Mouse (Mus musculus): ENCODE results near the gene Iqca. TPM values are rescaled to one million over a fixed set of nuclear protein-coding genes. Genes with fewer than 3 reads are reported as not detected.

Iqca gene
- polyA plus RNA-seq, 1 experiment from 2014 or later = 0.07 TPM

GRCm38 (mm10) chr1:90060599-90060998, 92.6 kb downstream of the Iqca start:
- peak; percentile 11 for DNase-seq (ENCODE audit: low spot score)

GRCm38 (mm10) chr1:90060054-90060453, 93.1 kb downstream of the Iqca start:
- DNase-seq (ENCODE audit: low spot score) = no peak

- no peak for DNase-seq (ENCODE audit: low spot score)
These were observed 98.2 kb downstream of the Iqca start for GRCm38 (mm10) chr1:90054991-90055390.

- peak; percentile 39 for DNase-seq (ENCODE audit: low spot score)
These were observed 101.9 kb downstream of the Iqca start for GRCm38 (mm10) chr1:90051347-90051746.

GRCm38 (mm10) chr1:90050046-90050739, 103.0 kb downstream of the Iqca start:
- no peak for DNase-seq (ENCODE audit: low spot score)

GRCm38 (mm10) chr1:90028305-90028704, 124.9 kb downstream of the Iqca start:
- no peak for DNase-seq (ENCODE audit: low spot score)

GRCm38 (mm10) chr1:90026945-90027344, 126.3 kb downstream of the Iqca start:
- no peak for DNase-seq (ENCODE audit: low spot score)

GRCm38 (mm10) chr1:90020336-90020735, 132.9 kb downstream of the Iqca start:
- DNase-seq (ENCODE audit: low spot score) = no peak

- no peak for DNase-seq (ENCODE audit: low spot score)
These were observed 135.1 kb downstream of the Iqca start for GRCm38 (mm10) chr1:90018071-90018470.

GRCm38 (mm10) chr1:90014446-90014845, 138.8 kb downstream of the Iqca start, which contains the start of gene Asb18:
Gene Asb18 (minus strand): TSS chr1:90014666.
- DNase-seq (ENCODE audit: low spot score) = no peak

GRCm38 (mm10) chr1:90013273-90013672, 139.9 kb downstream of the Iqca start:
- no peak for DNase-seq (ENCODE audit: low spot score)

- DNase-seq (ENCODE audit: low spot score) = no peak
These were observed 140.4 kb downstream of the Iqca start for GRCm38 (mm10) chr1:90012850-90013249.

GRCm38 (mm10) chr1:90012168-90012567, 141.0 kb downstream of the Iqca start:
- no peak for DNase-seq (ENCODE audit: low spot score)

- no peak for DNase-seq (ENCODE audit: low spot score)
These were observed 143.1 kb downstream of the Iqca start for GRCm38 (mm10) chr1:90010077-90010476.

- DNase-seq (ENCODE audit: low spot score) = no peak
These were observed 144.0 kb downstream of the Iqca start for GRCm38 (mm10) chr1:90009188-90009587.

- no peak for DNase-seq (ENCODE audit: low spot score)
These were observed 146.5 kb downstream of the Iqca start for GRCm38 (mm10) chr1:90006666-90007065.

- no peak for DNase-seq (ENCODE audit: low spot score)
These were observed 152.2 kb downstream of the Iqca start for GRCm38 (mm10) chr1:90000981-90001380.

GRCm38 (mm10) chr1:89999858-90000257, 153.3 kb downstream of the Iqca start:
- no peak for DNase-seq (ENCODE audit: low spot score)

- DNase-seq (ENCODE audit: low spot score) = no peak
These were observed 154.5 kb downstream of the Iqca start for GRCm38 (mm10) chr1:89998696-89999095.

GRCm38 (mm10) chr1:89998076-89998475, 155.1 kb downstream of the Iqca start:
- no peak for DNase-seq (ENCODE audit: low spot score)

GRCm38 (mm10) chr1:89992256-89992655, 160.9 kb downstream of the Iqca start:
- no peak for DNase-seq (ENCODE audit: low spot score)

Data from thymus, postnatal 0 days (tissue).